In genomic region chr6:115852446-115853090, GRCm38 (mm10) we compare ENCODE assay signal across 8 mouse cellular contexts. TPM values are rescaled to one million over a fixed set of nuclear protein-coding genes. Genes with fewer than 3 reads are reported as not detected.
DNase-seq lines count a peak whose midpoint lies in the region; ATAC-seq and TF ChIP-seq lines count a peak whose summit lies in the region.

No protein-coding gene starts in this region.

- TF ChIP-seq CTCF in lung, embryonic 14.5 days (IDR thresholded peaks at IDR 0.05; ENCODE audit: low read depth) = no peak
- TF ChIP-seq CTCF in midbrain, postnatal 0 days (IDR thresholded peaks at IDR 0.05) = no peak

- peaks cover 23% of the 10 kb centered on the region for H3K4me1 ChIP-seq in lung, embryonic 14.5 days (ENCODE audit: insufficient read depth)
- no peaks in the 10 kb centered on the region for H3K4me1 ChIP-seq in embryonic facial prominence, embryonic 11.5 days (ENCODE audit: control insufficient read depth, insufficient read depth, low read length)
- H3K4me1 ChIP-seq in hindbrain, embryonic 16.5 days (ENCODE audit: control insufficient read depth, insufficient read depth, low read depth, low read length) = peaks cover 9% of the 10 kb centered on the region
- no peaks in the 10 kb centered on the region for H3K4me1 ChIP-seq in midbrain, postnatal 0 days (ENCODE audit: insufficient read depth, low read length)

- no peak for ATAC-seq in lung, embryonic 14.5 days (ENCODE audit: insufficient read depth)
- ATAC-seq in embryonic facial prominence, embryonic 11.5 days (replicated peaks; ENCODE audit: insufficient number of reproducible peaks, low FRiP score, low TSS enrichment, low read depth) = no peak
- ATAC-seq in hindbrain, embryonic 16.5 days = no peak
- ATAC-seq in midbrain, postnatal 0 days (ENCODE audit: low FRiP score) = no peak

- peaks cover 18% of the 10 kb centered on the region for H3K36me3 ChIP-seq in lung, embryonic 14.5 days (ENCODE audit: insufficient read depth)
- peaks cover 2% of the 10 kb centered on the region; the same call in 1 of the 2 replicates for H3K36me3 ChIP-seq in embryonic facial prominence, embryonic 11.5 days (replicated peaks; ENCODE audit: control insufficient read depth, insufficient read depth, low read depth, low read length)
- peaks cover 2% of the 10 kb centered on the region; the same call in 1 of the 2 replicates for H3K36me3 ChIP-seq in hindbrain, embryonic 16.5 days (ENCODE audit: control insufficient read depth, insufficient read depth, low read length)
- H3K36me3 ChIP-seq in midbrain, postnatal 0 days (ENCODE audit: insufficient read depth, low read length) = no peaks in the 10 kb centered on the region

- 6% methylated on average over 20 of the region's 20 CpGs for WGBS in lung, embryonic 14.5 days
- WGBS in embryonic facial prominence, embryonic 11.5 days = 5% methylated on average over 20 of the region's 20 CpGs
- 6% methylated on average over 20 of the region's 20 CpGs for WGBS in hindbrain, embryonic 16.5 days
- 6% methylated on average over 20 of the region's 20 CpGs for WGBS in midbrain, postnatal 0 days

- H3K4me2 ChIP-seq in lung, embryonic 14.5 days = peak overlapping the region; percentile 82
- H3K4me2 ChIP-seq in embryonic facial prominence, embryonic 11.5 days (ENCODE audit: low read depth, low read length) = peak overlapping the region; percentile 62
- peak overlapping the region; percentile 87 for H3K4me2 ChIP-seq in hindbrain, embryonic 16.5 days (ENCODE audit: low read length)
- H3K4me2 ChIP-seq in midbrain, postnatal 0 days (ENCODE audit: low read depth, low read length, poor library complexity, severe bottlenecking) = peak overlapping the region; percentile 78

- H3K4me3 ChIP-seq in lung, embryonic 14.5 days (ENCODE audit: low read depth, low read length) = peak overlapping the region; percentile 60
- H3K4me3 ChIP-seq in embryonic facial prominence, embryonic 11.5 days (ENCODE audit: low read depth, low read length) = peak overlapping the region; percentile 61
- H3K4me3 ChIP-seq in hindbrain, embryonic 16.5 days (ENCODE audit: low read length) = peak overlapping the region; percentile 59
- peak overlapping the region; percentile 56 for H3K4me3 ChIP-seq in midbrain, postnatal 0 days (ENCODE audit: low read depth, low read length)

- peak overlapping the region; percentile 94 for H3K27ac ChIP-seq in lung, embryonic 14.5 days (ENCODE audit: low read depth)
- peak overlapping the region; percentile 68 for H3K27ac ChIP-seq in embryonic facial prominence, embryonic 11.5 days (replicated peaks; ENCODE audit: low read depth, low read length)
- H3K27ac ChIP-seq in hindbrain, embryonic 16.5 days (ENCODE audit: low read depth, low read length) = peak overlapping the region; percentile 77
- peak overlapping the region; percentile 57 for H3K27ac ChIP-seq in midbrain, postnatal 0 days (ENCODE audit: low read depth, low read length)

- H3K27me3 ChIP-seq in lung, embryonic 14.5 days (ENCODE audit: insufficient read depth, low read length) = no peaks in the 10 kb centered on the region
- H3K27me3 ChIP-seq in embryonic facial prominence, embryonic 11.5 days (ENCODE audit: control insufficient read depth, insufficient read depth, low read length) = no peaks in the 10 kb centered on the region
- no peaks in the 10 kb centered on the region for H3K27me3 ChIP-seq in hindbrain, embryonic 16.5 days (replicated peaks; ENCODE audit: control insufficient read depth, insufficient read depth, low read length)
- H3K27me3 ChIP-seq in midbrain, postnatal 0 days (ENCODE audit: insufficient read depth, low read length) = no peaks in the 10 kb centered on the region

- peak overlapping the region; percentile 64 for H3K9ac ChIP-seq in lung, embryonic 14.5 days
- peak overlapping the region; percentile 77 for H3K9ac ChIP-seq in embryonic facial prominence, embryonic 11.5 days (replicated peaks; ENCODE audit: low read length)
- H3K9ac ChIP-seq in hindbrain, embryonic 16.5 days (ENCODE audit: low read depth, low read length) = peak overlapping the region; percentile 67
- H3K9ac ChIP-seq in midbrain, postnatal 0 days (replicated peaks; ENCODE audit: low read length, poor library complexity, severe bottlenecking) = peak overlapping the region; percentile 52

- H3K9me3 ChIP-seq in lung, embryonic 14.5 days (ENCODE audit: low read depth, low read length) = no peaks in the 10 kb centered on the region
- H3K9me3 ChIP-seq in embryonic facial prominence, embryonic 11.5 days (replicated peaks; ENCODE audit: control insufficient read depth, low read length) = no peaks in the 10 kb centered on the region
- H3K9me3 ChIP-seq in hindbrain, embryonic 16.5 days (ENCODE audit: control insufficient read depth, low read length) = no peaks in the 10 kb centered on the region
- H3K9me3 ChIP-seq in midbrain, postnatal 0 days (ENCODE audit: low read length) = no peaks in the 10 kb centered on the region

- no peak for DNase-seq in lung, embryonic 14.5 days
- DNase-seq in lung, postnatal 4 days = no peak
- peak; percentile 39 for DNase-seq in embryonic facial prominence, embryonic 11.5 days (ENCODE audit: low spot score)
- no peak for DNase-seq in midbrain, postnatal 0 days (ENCODE audit: low spot score)
- DNase-seq in embryo, embryonic 9.5 days (ENCODE audit: extremely low spot score) = no peak
- DNase-seq in embryo, embryonic 10 days (ENCODE audit: low spot score) = no peak
- no peak for DNase-seq in lung, postnatal 36 days

RNA-seq across cellular contexts. Expression of gene Mbd4, which starts 0.6 kb away (rescaled TPM):
- 17.1 and 20.1 TPM in 2 replicates for polyA plus RNA-seq in lung, embryonic 14.5 days (2014; fragmentation: Nextera tagmentation; extraction: Ambion mirVana)
- polyA plus RNA-seq in embryonic facial prominence, embryonic 11.5 days (2014; fragmentation: Nextera tagmentation; extraction: Ambion mirVana) = 22.5 and 24.8 TPM in 2 replicates
- polyA plus RNA-seq in hindbrain, embryonic 16.5 days (2015; fragmentation: Nextera tagmentation; extraction: Ambion mirVana) = 11.1 and 11.4 TPM in 2 replicates
- total RNA-seq in midbrain, postnatal 0 days (2014; rRNA removed) = 4.8 and 5.8 TPM in 2 replicates
- 4.1 and 5.2 TPM in 2 replicates for polyA plus RNA-seq in midbrain, postnatal 0 days (2015; fragmentation: Nextera tagmentation; extraction: Ambion mirVana)

RNA-seq across cellular contexts. Expression of gene Ift122, which starts 0.7 kb away (rescaled TPM):
- polyA plus RNA-seq in lung, embryonic 14.5 days (2014; fragmentation: Nextera tagmentation; extraction: Ambion mirVana) = 22.2 and 25.6 TPM in 2 replicates
- polyA plus RNA-seq in embryonic facial prominence, embryonic 11.5 days (2014; fragmentation: Nextera tagmentation; extraction: Ambion mirVana) = 25.1 and 27.2 TPM in 2 replicates
- polyA plus RNA-seq in hindbrain, embryonic 16.5 days (2015; fragmentation: Nextera tagmentation; extraction: Ambion mirVana) = 31.4 and 33.0 TPM in 2 replicates
- 31.7 and 42.7 TPM in 2 replicates for total RNA-seq in midbrain, postnatal 0 days (2014; rRNA removed)
- polyA plus RNA-seq in midbrain, postnatal 0 days (2015; fragmentation: Nextera tagmentation; extraction: Ambion mirVana) = 22.6 and 24.3 TPM in 2 replicates

RNA-seq across cellular contexts. Expression of gene Efcab12, which starts 14.4 kb away (rescaled TPM):
- 0.80 and 0.87 TPM in 2 replicates for polyA plus RNA-seq in lung, embryonic 14.5 days (2014; fragmentation: Nextera tagmentation; extraction: Ambion mirVana)
- polyA plus RNA-seq in embryonic facial prominence, embryonic 11.5 days (2014; fragmentation: Nextera tagmentation; extraction: Ambion mirVana) = 0.39 and 1.5 TPM in 2 replicates
- 2.2 and 3.1 TPM in 2 replicates for polyA plus RNA-seq in hindbrain, embryonic 16.5 days (2015; fragmentation: Nextera tagmentation; extraction: Ambion mirVana)
- 3.2 and 3.8 TPM in 2 replicates for total RNA-seq in midbrain, postnatal 0 days (2014; rRNA removed)
- polyA plus RNA-seq in midbrain, postnatal 0 days (2015; fragmentation: Nextera tagmentation; extraction: Ambion mirVana) = 1.5 and 2.1 TPM in 2 replicates

RNA-seq across cellular contexts. Expression of gene Rpl32, which starts 44.0 kb away (rescaled TPM):
- polyA plus RNA-seq in lung, embryonic 14.5 days (2014; fragmentation: Nextera tagmentation; extraction: Ambion mirVana) = 2,372 and 2,581 TPM in 2 replicates
- polyA plus RNA-seq in embryonic facial prominence, embryonic 11.5 days (2014; fragmentation: Nextera tagmentation; extraction: Ambion mirVana) = 2,072 and 2,207 TPM in 2 replicates
- 854 and 884 TPM in 2 replicates for polyA plus RNA-seq in hindbrain, embryonic 16.5 days (2015; fragmentation: Nextera tagmentation; extraction: Ambion mirVana)
- 768 and 939 TPM in 2 replicates for total RNA-seq in midbrain, postnatal 0 days (2014; rRNA removed)
- 982 and 1,027 TPM in 2 replicates for polyA plus RNA-seq in midbrain, postnatal 0 days (2015; fragmentation: Nextera tagmentation; extraction: Ambion mirVana)
